Mouse (Mus musculus) kidney, embryonic 14.5 days (tissue): ENCODE measurements around the gene Blm. TPM values are rescaled to one million over a fixed set of nuclear protein-coding genes. Genes with fewer than 3 reads are reported as not detected.

ENCODE experiments used
- ATAC-seq: fragments of 200-750 bp; cut with Nextera tagmentation; 2 replicates; pipeline ENCODE4 v1.8.0; 2017; ENCODE audit warnings: moderate number of reproducible peaks, mild to moderate bottlenecking, moderate TSS enrichment, moderate library complexity; ENCODE audit not compliant: low FRiP score, low TSS enrichment
- H3K27ac ChIP-seq: fragments of 300-500 bp; sonication (generic); 2 replicates; pipeline ENCODE4 v1.5.1; 2014; ENCODE audit warnings: low read depth, mild to moderate bottlenecking, low read length, moderate library complexity, mixed read lengths
- H3K27me3 ChIP-seq: fragments of 300-500 bp; sonication (generic); 2 replicates; pipeline ENCODE4 v1.6.1; 2014; ENCODE audit warnings: mild to moderate bottlenecking, low read length; ENCODE audit not compliant: control insufficient read depth, insufficient read depth
- H3K36me3 ChIP-seq: fragments of 300-500 bp; sonication (generic); 2 replicates; pipeline ENCODE4 v1.6.1; 2014; ENCODE audit warnings: low read length, mixed read lengths; ENCODE audit not compliant: control insufficient read depth, insufficient read depth
- H3K4me1 ChIP-seq: fragments of 300-500 bp; sonication (generic); 2 replicates; pipeline ENCODE4 v1.6.1; 2014; ENCODE audit warnings: low read length, mixed read lengths; ENCODE audit not compliant: control insufficient read depth, insufficient read depth
- H3K4me2 ChIP-seq: fragments of 300-500 bp; sonication (generic); replicated peaks from 2 replicates; pipeline ENCODE4 v1.6.1; 2014; ENCODE audit warnings: low read depth, mild to moderate bottlenecking, low read length
- H3K4me3 ChIP-seq: fragments of 300-500 bp; sonication (generic); 2 replicates; pipeline ENCODE4 v1.5.1; 2014; ENCODE audit warnings: mild to moderate bottlenecking, low read length
- H3K9ac ChIP-seq: fragments of 300-500 bp; sonication (generic); 2 replicates; pipeline ENCODE4 v1.6.1; 2014; ENCODE audit warnings: low read depth, mild to moderate bottlenecking, low read length, moderate library complexity
- H3K9me3 ChIP-seq: fragments of 300-500 bp; sonication (generic); 2 replicates; pipeline ENCODE4 v1.6.1; 2016; ENCODE audit warnings: low read length; ENCODE audit not compliant: control insufficient read depth
- WGBS: fragments of 180-500 bp; shearing (Covaris S2); extraction: QIAGEN DNeasy Blood & Tissue Kit; methylation state at CpG from one replicate; pipeline ENCODE4 v1.1.7; 2014; 5-methylcytosine and 5-hydroxymethylcytosine counted together
- polyA plus RNA-seq: library from polyadenylated mRNA; unstranded; fragments of >200 nt; fragmentation: Nextera tagmentation; extraction: Ambion mirVana; gene quantifications from 2 replicates; pipeline ENCODE4 v1.2.1, GENCODE M21; 2014

Gene Blm
- polyA plus RNA-seq, 1 experiment from 2014 or later: 34.5 TPM

DNA sequence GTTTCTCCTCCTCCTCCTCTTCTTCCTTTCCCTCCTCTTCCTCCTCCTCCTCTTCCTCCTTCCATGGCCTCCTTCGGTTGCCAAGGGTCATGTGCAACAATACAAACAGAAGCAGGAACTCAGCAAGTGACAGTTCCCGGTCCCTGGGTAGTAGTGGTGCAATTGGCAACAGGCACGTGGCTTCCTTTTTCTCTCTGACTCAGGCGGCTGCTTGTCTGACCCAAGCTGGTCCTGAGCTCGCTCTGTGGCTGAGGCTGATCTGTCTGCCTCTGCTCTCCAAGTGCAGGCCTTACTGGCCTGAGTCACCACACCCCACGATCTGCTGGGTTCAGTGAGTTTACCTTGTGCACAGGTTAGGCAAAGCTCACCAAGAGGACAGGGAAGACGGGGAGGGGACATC, 108.6 kb downstream of the Blm start:
- H3K9ac ChIP-seq: no peak overlapping the region
- WGBS: 63% methylated on average over 7 of the region's 7 CpGs
- H3K9me3 ChIP-seq: no peaks in the 10 kb centered on the region
- no peaks in the 10 kb centered on the region for H3K36me3 ChIP-seq
- no peaks in the 10 kb centered on the region for H3K27me3 ChIP-seq
- no peak for ATAC-seq
- no peak overlapping the region for H3K4me3 ChIP-seq
- H3K4me2 ChIP-seq: no peak overlapping the region
- no peak overlapping the region for H3K27ac ChIP-seq
- H3K4me1 ChIP-seq: 0 out of 2 replicates have a peak, but pooled peaks cover 3% of the 10 kb centered on the region

DNA sequence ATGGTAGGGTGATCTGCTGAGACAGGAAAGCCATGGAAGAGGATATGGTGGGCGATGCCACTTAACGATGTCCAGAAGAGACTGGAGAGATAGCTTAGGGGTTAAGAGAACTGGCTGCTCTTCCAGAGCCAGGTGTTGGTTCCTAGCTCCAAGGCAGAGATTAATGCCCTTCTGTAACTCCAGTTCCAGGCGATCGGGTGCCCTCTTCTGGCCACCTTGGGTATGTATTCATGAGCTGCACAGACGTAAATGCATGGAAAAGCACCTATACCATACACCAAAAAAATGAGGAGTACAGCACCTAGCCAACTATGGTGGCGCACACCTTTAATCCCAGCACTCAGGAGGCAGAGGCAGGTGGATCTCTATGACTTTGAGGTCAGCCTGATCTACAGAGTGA, 110.2 kb downstream of the Blm start:
- Histone ChIP-seq H3K4me1 (0 out of 2 replicates have a peak, but pooled peaks cover 3% of the 10 kb centered on the region), H3K36me3 (no peaks in the 10 kb centered on the region), H3K27me3 (no peaks in the 10 kb centered on the region), H3K4me2 (no peak overlapping the region), H3K4me3 (no peak overlapping the region), H3K9me3 (no peaks in the 10 kb centered on the region), H3K27ac (no peak overlapping the region), H3K9ac (no peak overlapping the region)
- ATAC-seq: no peak
- WGBS: 82% methylated on average over 6 of the region's 6 CpGs

DNA sequence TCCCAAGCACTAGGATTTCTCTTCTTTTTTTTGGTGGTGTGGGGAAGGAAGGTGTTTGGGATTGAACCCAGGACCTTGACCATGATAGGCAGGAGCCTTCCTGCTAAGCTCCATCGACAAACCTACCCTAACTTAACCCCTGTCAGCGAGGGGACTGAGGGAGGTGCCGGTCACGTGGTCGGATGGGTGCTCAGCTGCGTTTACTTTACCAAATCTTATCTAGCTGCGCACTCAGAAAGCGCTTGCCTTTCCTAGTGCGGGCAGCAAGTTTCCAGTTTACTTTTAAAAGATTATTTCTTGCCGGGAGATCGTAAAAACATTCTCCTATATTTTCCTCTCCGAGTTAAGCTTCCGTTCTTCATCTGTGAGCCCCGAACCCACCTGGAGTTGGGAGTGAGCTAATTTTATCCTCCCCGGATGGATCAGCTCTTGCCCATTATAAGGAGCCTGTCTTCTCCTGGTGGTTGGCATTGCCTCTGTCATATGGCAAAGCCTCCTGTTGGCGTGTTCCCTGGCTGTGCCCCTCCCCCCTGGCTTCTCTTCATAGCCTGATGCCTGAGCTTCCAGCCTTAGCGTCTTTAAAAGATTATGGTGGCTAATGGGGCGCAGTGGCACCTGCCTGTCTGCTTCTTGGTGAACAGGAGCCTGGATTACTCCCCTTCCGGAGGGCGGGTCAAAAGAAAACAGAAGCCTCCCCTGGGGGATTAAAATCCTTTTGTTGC, 112.0 kb downstream of the Blm start:
- Histone ChIP-seq H3K4me1 (0 out of 2 replicates have a peak, but pooled peaks cover 3% of the 10 kb centered on the region), H3K9ac (no peak overlapping the region), H3K4me3 (no peak overlapping the region), H3K4me2 (peak overlapping the region; percentile 30), H3K9me3 (no peaks in the 10 kb centered on the region), H3K36me3 (no peaks in the 10 kb centered on the region), H3K27ac (no peak overlapping the region), H3K27me3 (no peaks in the 10 kb centered on the region)
- no peak for ATAC-seq
- 23% methylated on average over 20 of the region's 20 CpGs for WGBS

DNA sequence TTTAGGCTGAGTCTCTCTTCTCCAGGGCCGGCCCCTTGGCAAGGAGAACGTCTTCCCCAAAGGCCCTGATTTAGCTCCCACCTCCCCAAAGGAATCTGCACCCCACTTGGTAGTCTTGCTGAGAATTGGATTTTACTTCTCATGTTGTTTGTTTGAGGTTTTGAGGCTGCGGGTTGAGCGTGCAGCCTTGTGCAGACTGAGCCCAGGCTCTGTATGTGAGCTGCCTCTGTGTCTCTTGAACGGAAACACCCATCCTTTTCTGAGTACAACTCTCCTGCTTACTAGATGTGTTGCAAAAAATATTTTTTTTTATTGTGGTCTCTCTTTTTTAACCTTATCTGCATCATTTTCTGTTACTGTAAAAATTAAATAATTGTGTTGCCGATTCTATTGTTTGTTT, 113.3 kb downstream of the Blm start:
- 94% methylated on average over 6 of the region's 6 CpGs for WGBS

DNA sequence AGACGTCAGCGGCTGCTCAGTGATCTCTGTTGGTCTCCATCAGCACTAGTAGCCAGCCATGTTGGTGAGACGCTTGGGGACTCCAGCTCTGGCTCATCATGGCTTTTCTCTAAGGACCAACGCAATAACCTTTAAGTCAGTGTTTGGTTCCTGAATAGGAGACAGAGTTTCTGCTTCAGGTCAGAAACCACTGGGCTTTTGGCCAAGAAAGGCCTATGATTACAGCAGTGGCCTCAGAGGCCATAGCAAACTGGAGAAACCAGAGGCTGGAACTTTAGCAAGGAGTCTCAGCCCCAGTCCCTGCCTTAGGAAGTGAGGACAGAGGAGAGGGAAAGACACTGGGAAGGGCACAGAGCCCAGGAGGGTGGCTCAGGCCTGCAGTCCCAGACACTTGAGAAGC, 114.3 kb downstream of the Blm start:
- ATAC-seq: no peak
- Histone ChIP-seq H3K27ac (no peak overlapping the region), H3K9ac (no peak overlapping the region), H3K36me3 (no peaks in the 10 kb centered on the region), H3K4me3 (no peak overlapping the region), H3K4me2 (no peak overlapping the region), H3K27me3 (no peaks in the 10 kb centered on the region), H3K9me3 (no peaks in the 10 kb centered on the region), H3K4me1 (0 out of 2 replicates have a peak, but pooled peaks cover 3% of the 10 kb centered on the region)
- 91% methylated on average over 4 of the region's 4 CpGs for WGBS

More for the DNA sequence above, 113.3 kb downstream of the Blm start:
- no peak for ATAC-seq
- H3K4me2 ChIP-seq: no peak overlapping the region
- no peaks in the 10 kb centered on the region for H3K9me3 ChIP-seq
- no peaks in the 10 kb centered on the region for H3K27me3 ChIP-seq
- H3K27ac ChIP-seq: no peak overlapping the region
- no peak overlapping the region for H3K9ac ChIP-seq
- no peak overlapping the region for H3K4me3 ChIP-seq
- H3K4me1 ChIP-seq: 0 out of 2 replicates have a peak, but pooled peaks cover 3% of the 10 kb centered on the region
- no peaks in the 10 kb centered on the region for H3K36me3 ChIP-seq

DNA sequence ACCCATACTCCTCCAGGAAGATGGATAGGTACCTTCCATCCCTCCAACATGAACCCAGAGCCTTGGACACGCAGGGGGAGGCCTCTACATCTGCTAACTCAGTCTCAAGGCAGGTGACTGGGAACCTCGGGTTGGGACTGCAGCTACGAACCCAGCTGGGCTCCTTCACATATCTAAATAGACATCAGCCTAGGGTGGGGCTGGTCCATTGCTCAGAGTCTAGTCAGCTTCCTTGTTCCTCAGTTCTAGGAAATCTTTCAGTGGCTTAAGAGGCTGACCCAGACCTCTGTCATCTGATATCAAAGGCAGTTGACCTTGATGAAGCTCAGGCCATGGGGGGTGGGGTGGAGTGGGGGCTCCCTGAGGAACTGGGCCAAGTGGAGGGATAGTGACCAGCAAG, 115.6 kb downstream of the Blm start:
- no peak overlapping the region for H3K4me3 ChIP-seq
- no peak for ATAC-seq
- no peaks in the 10 kb centered on the region for H3K9me3 ChIP-seq
- H3K27me3 ChIP-seq: no peaks in the 10 kb centered on the region
- H3K36me3 ChIP-seq: no peaks in the 10 kb centered on the region
- 0 out of 2 replicates have a peak, but pooled peaks cover 3% of the 10 kb centered on the region for H3K4me1 ChIP-seq
- no peak overlapping the region for H3K27ac ChIP-seq
- WGBS: 38% methylated on average over 3 of the region's 3 CpGs
- H3K9ac ChIP-seq: no peak overlapping the region
- H3K4me2 ChIP-seq: no peak overlapping the region

DNA sequence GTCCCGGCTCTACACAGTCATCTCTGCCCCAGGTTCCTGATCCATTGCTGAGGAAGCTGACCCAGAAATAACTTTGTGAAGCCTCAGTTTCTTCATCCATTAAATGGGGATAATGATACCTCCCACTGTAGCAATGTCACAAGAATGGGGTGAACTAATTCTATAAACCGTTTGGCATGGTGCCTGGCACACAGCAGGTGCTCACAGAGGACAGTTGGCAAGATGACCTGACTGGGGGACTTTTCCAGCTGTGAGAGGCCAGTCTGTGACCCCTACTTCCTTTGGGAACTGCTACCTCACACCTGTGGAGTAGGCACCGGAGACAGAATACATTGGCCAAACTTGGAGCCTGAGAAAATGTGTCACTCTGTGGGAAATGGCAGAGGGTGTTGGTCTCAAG, 116.9 kb downstream of the Blm start:
- Histone ChIP-seq H3K9ac (no peak overlapping the region), H3K4me2 (no peak overlapping the region), H3K27ac (no peak overlapping the region), H3K4me1 (0 out of 2 replicates have a peak, but pooled peaks cover 3% of the 10 kb centered on the region), H3K27me3 (no peaks in the 10 kb centered on the region), H3K4me3 (no peak overlapping the region), H3K36me3 (no peaks in the 10 kb centered on the region), H3K9me3 (no peaks in the 10 kb centered on the region)
- WGBS: 88% methylated on average over 3 of the region's 3 CpGs
- no peak for ATAC-seq

DNA sequence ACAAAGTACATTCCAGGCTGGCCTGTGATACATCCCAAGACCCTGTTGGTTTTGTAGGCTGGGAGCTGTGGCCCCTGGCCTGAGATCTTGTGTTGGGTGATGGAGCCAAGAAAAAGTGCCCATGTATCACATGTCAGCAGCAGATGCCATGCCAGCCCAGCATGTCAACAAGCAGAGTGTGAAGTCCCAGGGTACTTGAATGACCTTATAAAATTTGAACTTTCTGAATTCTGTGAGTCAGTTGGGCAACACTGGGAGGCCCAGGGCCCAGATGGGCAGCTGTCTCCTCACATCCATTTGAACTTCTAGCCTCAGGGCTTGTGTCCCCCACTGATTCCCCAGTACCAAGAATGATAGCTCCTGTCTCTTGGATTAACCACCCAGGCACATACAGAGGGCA, 117.3 kb downstream of the Blm start:
- Histone ChIP-seq H3K4me2 (no peak overlapping the region), H3K27me3 (no peaks in the 10 kb centered on the region), H3K36me3 (no peaks in the 10 kb centered on the region), H3K4me3 (no peak overlapping the region), H3K4me1 (0 out of 2 replicates have a peak, but pooled peaks cover under 1% of the 10 kb centered on the region), H3K27ac (no peak overlapping the region), H3K9ac (no peak overlapping the region), H3K9me3 (no peaks in the 10 kb centered on the region)
- no peak for ATAC-seq

DNA sequence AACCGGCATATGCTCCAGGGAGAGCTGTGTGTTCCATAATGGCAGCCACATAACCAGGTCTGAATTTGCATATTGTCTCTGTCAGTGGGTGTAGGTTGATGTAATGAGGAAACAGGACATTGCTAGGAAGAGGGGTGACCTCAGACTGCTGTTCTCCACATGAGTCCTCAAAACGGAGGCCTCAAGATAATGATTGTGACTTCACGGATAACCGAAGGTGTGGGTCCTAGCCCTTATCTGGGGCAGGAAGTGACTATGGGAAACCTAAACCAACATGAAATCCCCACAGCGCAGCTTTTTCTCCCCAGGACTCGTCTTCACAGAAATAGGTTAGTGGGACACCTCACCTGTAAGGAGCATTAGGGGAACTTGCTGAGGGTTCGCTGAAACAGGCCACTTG, 118.0 kb downstream of the Blm start:
- no peak overlapping the region for H3K4me3 ChIP-seq
- no peaks in the 10 kb centered on the region for H3K4me1 ChIP-seq
- H3K36me3 ChIP-seq: no peaks in the 10 kb centered on the region
- no peaks in the 10 kb centered on the region for H3K27me3 ChIP-seq
- H3K4me2 ChIP-seq: no peak overlapping the region
- no peaks in the 10 kb centered on the region for H3K9me3 ChIP-seq
- no peak overlapping the region for H3K27ac ChIP-seq
- no peak for ATAC-seq
- WGBS: 89% methylated on average over 7 of the region's 7 CpGs
- H3K9ac ChIP-seq: no peak overlapping the region
